Mouse (Mus musculus) MEL (cell line): ENCODE data around the gene Srxn1. TPM values are rescaled to one million over a fixed set of nuclear protein-coding genes. Genes with fewer than 3 reads are reported as not detected.

Source experiments
- DNase-seq: peaks from one replicate; pipeline ENCODE4 v3.0.0; 2011; ENCODE audit warnings: low read depth, low spot score
- H3K27ac ChIP-seq: 2 replicates; pipeline ENCODE4 v1.5.1; 2012; ENCODE audit warnings: low read depth, mild to moderate bottlenecking, control low read depth, low read length, moderate library complexity; ENCODE audit not compliant: control insufficient read depth
- H3K27me3 ChIP-seq, 2 experiments: fragments of 150-350 bp in 1 of 2; sonication (generic) in 1 of 2; 2 replicates each; pipeline ENCODE4 v1.6.1; 2012; ENCODE audit warnings: low read length in 2 of 2, mild to moderate bottlenecking in 2 of 2, improper control_type of control experiment in 1 of 2, moderate library complexity in 1 of 2; ENCODE audit not compliant: insufficient read depth in 2 of 2, control insufficient read depth in 1 of 2
- H3K36me3 ChIP-seq, 2 experiments: 2 replicates each; pipeline ENCODE4 v1.6.1; 2012 to 2014; ENCODE audit warnings: low read length in 2 of 2, improper control_type of control experiment in 1 of 2, inconsistent platforms in 1 of 2, mild to moderate bottlenecking in 1 of 2; ENCODE audit not compliant: insufficient read depth in 2 of 2, control insufficient read depth in 1 of 2
- H3K4me1 ChIP-seq, 2 experiments: fragments of 150-350 bp in 1 of 2; sonication (generic) in 1 of 2; 2 replicates each; pipeline ENCODE4 v1.6.1; 2012; ENCODE audit warnings: low read length in 2 of 2, improper control_type of control experiment in 1 of 2, mild to moderate bottlenecking in 1 of 2; ENCODE audit not compliant: insufficient read depth in 2 of 2, control insufficient read depth in 1 of 2
- H3K4me3 ChIP-seq, 2 experiments: fragments of 150-350 bp in 1 of 2; sonication (generic) in 1 of 2; 2 replicates each; pipeline ENCODE4 v1.5.1; 2012; ENCODE audit warnings: low read depth in 2 of 2, low read length in 2 of 2, mild to moderate bottlenecking in 2 of 2, moderate library complexity in 2 of 2, control low read depth in 1 of 2, improper control_type of control experiment in 1 of 2; ENCODE audit not compliant: control insufficient read depth in 1 of 2, insufficient read depth in 1 of 2
- H3K79me2 ChIP-seq: 2 replicates; pipeline ENCODE4 v1.6.1; 2012; ENCODE audit warnings: mild to moderate bottlenecking, low read length, moderate library complexity; ENCODE audit not compliant: control insufficient read depth, poor library complexity, insufficient read depth
- H3K9ac ChIP-seq: 2 replicates; pipeline ENCODE4 v1.6.1; 2012; ENCODE audit warnings: low read depth, mild to moderate bottlenecking, control low read depth, low read length, moderate library complexity; ENCODE audit not compliant: control insufficient read depth, poor library complexity, severe bottlenecking
- H3K9me3 ChIP-seq: fragments of 150-350 bp; sonication (generic); replicated peaks from 2 replicates; pipeline ENCODE4 v1.6.1; 2012; ENCODE audit warnings: mild to moderate bottlenecking, low read length, improper control_type of control experiment, moderate library complexity; ENCODE audit not compliant: insufficient read depth
- BHLHE40 ChIP-seq: IDR thresholded peaks from 2 replicates; pipeline ENCODE4 v1.6.1; 2012; ENCODE audit warnings: low read depth, mild to moderate bottlenecking, inconsistent platforms, low read length, improper control_type of control experiment, borderline replicate concordance
- EP300 ChIP-seq, 2 experiments: IDR thresholded peaks; 2 replicates each; pipeline ENCODE4 v1.6.1; 2011; ENCODE audit warnings: improper control_type of control experiment in 2 of 2, low read length in 2 of 2, low read depth in 1 of 2, mild to moderate bottlenecking in 1 of 2
- GATA1 ChIP-seq: IDR thresholded peaks from 2 replicates; pipeline ENCODE4 v1.6.1; 2011; ENCODE audit warnings: low read depth, low read length, improper control_type of control experiment
- MAZ ChIP-seq: IDR thresholded peaks from 2 replicates; pipeline ENCODE4 v1.6.1; 2012; ENCODE audit warnings: low read depth, mild to moderate bottlenecking, inconsistent platforms, low read length, improper control_type of control experiment
- MEF2A ChIP-seq: IDR thresholded peaks from 2 replicates; pipeline ENCODE4 v1.6.1; 2014; ENCODE audit warnings: low read depth, mild to moderate bottlenecking, inconsistent platforms, low read length, improper control_type of control experiment; ENCODE audit not compliant: poor library complexity, insufficient replicate concordance, severe bottlenecking; ENCODE audit errors: extremely low read depth
- POLR2AphosphoS2 ChIP-seq: IDR thresholded peaks from 2 replicates; pipeline ENCODE4 v1.6.1; 2011; ENCODE audit warnings: low read length, improper control_type of control experiment
- RCOR1 ChIP-seq: IDR thresholded peaks from 2 replicates; pipeline ENCODE4 v1.6.1; 2012; ENCODE audit warnings: low read depth, mild to moderate bottlenecking, inconsistent platforms, low read length, improper control_type of control experiment
- TAL1 ChIP-seq: IDR thresholded peaks from 2 replicates; pipeline ENCODE4 v1.6.1; 2012; ENCODE audit warnings: mild to moderate bottlenecking, inconsistent platforms, low read length, moderate library complexity, mixed read lengths
- UBTF ChIP-seq: IDR thresholded peaks from 2 replicates; pipeline ENCODE4 v1.6.1; 2012; ENCODE audit warnings: low read depth, mild to moderate bottlenecking, inconsistent platforms, low read length, improper control_type of control experiment, moderate library complexity, borderline replicate concordance; ENCODE audit not compliant: insufficient read depth
- ZKSCAN1 ChIP-seq: IDR thresholded peaks from 2 replicates; pipeline ENCODE4 v1.6.1; 2012; ENCODE audit warnings: low read depth, mild to moderate bottlenecking, inconsistent platforms, low read length, improper control_type of control experiment, moderate library complexity
- ZNF384 ChIP-seq: IDR thresholded peaks from 2 replicates; pipeline ENCODE4 v1.6.1; 2012; ENCODE audit warnings: low read depth, mild to moderate bottlenecking, inconsistent platforms, low read length, improper control_type of control experiment
- polyA plus RNA-seq, 2 experiments: library from polyadenylated mRNA; stranded (reverse) in 1 of 2; unstranded in 1 of 2; fragments of >175 nt in 1 of 2; fragments of >200 nt in 1 of 2; gene quantifications; 2 replicates each; pipeline versions ENCODE4 v1.2.1 to v1.2.4; 2012; ENCODE audit warnings: low replicate concordance in 2 of 2, low read depth in 1 of 2; ENCODE audit not compliant: insufficient read length in 2 of 2, insufficient read depth in 1 of 2, missing spikeins in 1 of 2
- total RNA-seq: library from RNA; depleted of rRNA; stranded (reverse); fragments of 300-350 nt; gene quantifications from 2 replicates; pipeline ENCODE4 v1.2.3, GENCODE M21; 2012

The Srxn1 gene
- total and polyA plus RNA-seq, 3 experiments: 31.3 to 48.6 TPM; not detected in 1

DNA sequence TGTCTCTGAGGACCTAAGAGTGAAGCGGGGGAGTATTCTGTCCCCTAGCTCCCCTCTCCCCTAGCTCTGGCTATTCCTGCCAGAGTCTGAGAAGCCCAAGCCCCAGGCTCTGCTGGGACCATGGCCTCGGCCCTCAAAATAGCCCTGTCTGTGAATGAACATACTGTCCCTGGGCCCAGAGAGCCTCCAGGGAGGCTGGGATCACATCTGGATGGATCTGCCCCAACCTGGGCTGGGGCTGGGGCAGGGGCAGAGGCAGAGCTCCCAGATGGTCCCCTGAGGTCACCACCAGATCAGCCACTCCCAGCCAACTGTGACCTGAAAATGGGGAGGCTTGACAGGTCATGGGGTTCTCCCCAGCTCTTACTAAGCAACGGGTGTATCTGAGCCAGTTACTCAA, 41.8 kb downstream of the Srxn1 start:
- no peak for TF ChIP-seq TAL1
- TF ChIP-seq ZKSCAN1: no peak
- TF ChIP-seq MAZ: no peak
- TF ChIP-seq EP300 (IDR thresholded peaks at IDR 0.05; ENCODE audit: low read depth in 1 of 2, low read length in 2 of 2): no peak
- TF ChIP-seq GATA1: no peak
- no peak for TF ChIP-seq UBTF
- H3K9ac ChIP-seq: no peak overlapping the region
- no peaks in the 10 kb centered on the region for H3K79me2 ChIP-seq
- no peaks in the 10 kb centered on the region for H3K36me3 ChIP-seq
- no peaks in the 10 kb centered on the region for H3K9me3 ChIP-seq
- DNase-seq: no peak
- no peak overlapping the region for H3K27ac ChIP-seq
- no peaks in the 10 kb centered on the region for H3K27me3 ChIP-seq
- no peak overlapping the region for H3K4me3 ChIP-seq
- peaks cover 0 to 2% of the 10 kb centered on the region in 2 experiments; a peak in 2 of 4 replicates for H3K4me1 ChIP-seq

DNA sequence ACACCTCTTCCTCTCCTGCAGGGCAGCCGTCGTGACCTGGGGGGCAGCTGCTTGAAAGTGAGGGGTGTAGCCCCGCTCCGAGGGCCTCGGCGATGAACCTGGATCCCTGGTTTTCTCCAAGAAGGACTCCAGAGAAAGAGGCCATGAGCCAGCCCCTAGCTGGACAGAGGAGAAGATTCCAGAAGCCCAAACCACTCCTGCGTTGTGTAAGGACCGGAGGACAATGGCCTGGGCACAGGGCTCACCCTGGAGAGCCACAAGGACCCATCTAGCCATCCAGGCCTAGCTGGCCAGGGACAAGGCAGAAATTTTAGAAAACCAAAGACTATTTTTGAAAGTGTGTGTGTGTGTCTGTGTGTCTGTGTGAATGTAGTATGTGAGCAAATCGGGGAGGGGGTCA, 43.4 kb downstream of the Srxn1 start:
- no peak overlapping the region for H3K27ac ChIP-seq
- no peaks in the 10 kb centered on the region for H3K79me2 ChIP-seq
- no peaks in the 10 kb centered on the region for H3K9me3 ChIP-seq
- H3K4me1 ChIP-seq: peaks cover 0 to 2% of the 10 kb centered on the region in 2 experiments; a peak in 2 of 4 replicates
- H3K4me3 ChIP-seq: no peak overlapping the region
- H3K27me3 ChIP-seq: no peaks in the 10 kb centered on the region
- no peak for DNase-seq
- no peak for TF ChIP-seq TAL1
- H3K9ac ChIP-seq: no peak overlapping the region
- H3K36me3 ChIP-seq: no peaks in the 10 kb centered on the region

DNA sequence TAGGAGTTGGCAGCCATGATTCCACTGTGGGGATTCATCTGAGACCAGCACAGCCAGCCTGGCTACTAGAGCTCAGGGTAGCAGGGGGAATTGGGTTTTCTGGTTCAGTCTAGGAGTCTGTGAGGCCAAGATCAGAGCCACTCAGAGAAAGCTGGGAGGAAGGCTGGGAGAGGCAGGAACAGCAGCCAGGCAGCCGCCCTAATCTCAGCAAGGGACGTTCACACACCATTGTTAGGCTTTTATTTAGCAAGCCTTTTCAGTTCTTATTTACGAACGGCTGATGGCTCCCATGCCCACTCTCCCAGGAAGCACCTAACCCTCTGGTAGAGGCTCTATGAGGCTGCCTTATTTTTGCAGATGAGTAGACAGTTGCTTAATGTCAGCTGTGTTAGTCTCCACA, 44.6 kb downstream of the Srxn1 start:
- H3K36me3 ChIP-seq: no peaks in the 10 kb centered on the region; a peak in 1 of 4 replicates
- no peak overlapping the region for H3K27ac ChIP-seq
- no peaks in the 10 kb centered on the region for H3K27me3 ChIP-seq
- H3K9ac ChIP-seq: no peak overlapping the region
- TF ChIP-seq RCOR1 (no peak), MEF2A (no peak), POLR2AphosphoS2 (no peak), BHLHE40 (no peak), ZNF384 (no peak)
- TF ChIP-seq, all 39 proteins: peak for 0
- H3K4me1 ChIP-seq: peaks cover 0 to 2% of the 10 kb centered on the region in 2 experiments; a peak in 2 of 4 replicates
- no peaks in the 10 kb centered on the region for H3K79me2 ChIP-seq
- no peaks in the 10 kb centered on the region for H3K9me3 ChIP-seq
- DNase-seq: no peak
- H3K4me3 ChIP-seq: no peak overlapping the region
